Mouse (Mus musculus) heart, postnatal 36 days (tissue): ENCODE measurements at regions not wholly inside any gene's neighbourhood (a gene's known extent, or its start where the extent isn't known, plus 50 kb on each side); places are given as distances from the start of the nearest gene placed in this dataset.
A peak's percentile ranks its signal among the peaks of the same experiment; 100 is the strongest.
"Not testable (repeated sequence)": the region's sequence is repeated elsewhere in the genome, so short reads cannot be mapped to it uniquely, and the experiment has no call there.

Experiments
- DNase-seq, 2 experiments: peaks; one replicate each; pipeline ENCODE4 v3.0.0; 2021 to 2022
- intact Hi-C: fragments of 180-260 bp; cut with DNase I; formaldehyde crosslinking; loops from one replicate; pipeline ENCODE4 v1.15.1; 2025

DNA sequence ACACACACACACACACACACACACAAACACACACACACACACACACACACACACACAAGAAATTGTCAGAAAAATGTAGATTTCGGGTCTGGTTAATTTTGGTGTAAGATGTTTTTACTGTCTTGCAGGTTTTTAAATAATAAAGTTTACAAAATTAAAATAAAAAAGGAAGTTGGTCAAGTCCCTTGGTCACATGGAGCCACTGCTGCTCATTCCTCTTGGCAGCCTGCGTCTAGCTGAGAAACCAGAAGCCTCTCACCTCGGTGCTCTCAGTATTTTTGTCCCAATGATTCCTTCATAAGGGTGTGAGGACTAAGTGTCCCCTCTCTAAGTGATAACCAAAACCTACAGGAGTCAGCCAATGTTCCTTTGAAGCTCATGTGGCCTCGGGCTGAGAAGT, 76.8 kb upstream of the Smg1 start:
- intact Hi-C loops = no loop called here
- no peak for DNase-seq

DNA sequence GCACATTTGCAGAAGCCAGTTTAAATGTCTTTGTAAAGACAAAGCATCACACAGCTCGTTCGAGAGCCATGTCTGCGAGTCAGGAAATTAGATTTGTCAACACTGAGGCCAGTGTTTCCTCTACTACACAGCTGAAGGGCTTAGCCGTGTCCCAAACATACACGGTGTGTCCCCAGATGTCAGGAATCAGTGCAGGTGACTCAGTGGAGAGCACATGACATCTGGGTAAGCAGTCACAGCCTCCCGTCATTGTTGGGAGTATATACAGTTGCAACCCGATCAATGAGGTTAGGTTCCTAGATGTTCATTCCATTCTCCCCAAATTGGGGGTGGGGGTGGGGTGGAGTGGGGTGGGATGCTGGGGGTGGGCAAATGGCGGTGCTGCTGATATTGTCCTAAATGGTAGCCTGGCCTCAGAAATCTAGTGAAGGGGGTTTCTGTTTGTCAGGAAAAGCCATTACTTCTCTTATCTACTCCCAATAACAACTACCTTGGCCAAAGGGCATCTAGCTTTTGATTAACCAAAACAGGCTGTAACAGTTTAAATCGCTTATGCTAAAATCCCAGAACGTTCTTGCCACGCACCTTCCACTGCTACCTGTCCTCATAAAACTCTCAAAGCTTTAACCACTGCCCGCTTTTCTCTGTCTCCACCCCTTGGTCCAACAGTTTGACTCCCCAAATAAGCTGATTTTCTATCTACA, 75.1 kb upstream of the Smg1 start:
- DNase-seq = no peak
- intact Hi-C loops = no loop called here

DNA sequence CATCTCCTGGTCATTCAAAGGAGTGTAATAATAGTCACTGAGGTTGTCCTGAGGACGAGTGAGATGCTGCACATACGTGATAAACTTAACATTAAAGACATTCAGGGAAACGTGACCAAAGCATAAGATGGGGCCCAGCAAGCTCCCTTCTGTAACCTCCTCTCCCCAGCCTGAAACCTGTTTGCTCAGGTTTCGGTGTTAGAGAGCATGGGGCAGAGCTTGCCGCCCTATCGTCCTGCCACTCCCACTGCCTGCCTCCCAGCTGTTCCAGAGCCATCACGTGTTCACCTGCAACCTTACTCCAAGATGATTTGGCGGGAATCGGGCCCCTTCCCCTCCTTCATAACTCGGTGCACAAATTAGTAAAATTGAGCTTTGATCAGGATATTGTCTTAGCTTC, 71.4 kb upstream of the Smg1 start:
- DNase-seq, intact Hi-C loops: not testable (repeated sequence)

DNA sequence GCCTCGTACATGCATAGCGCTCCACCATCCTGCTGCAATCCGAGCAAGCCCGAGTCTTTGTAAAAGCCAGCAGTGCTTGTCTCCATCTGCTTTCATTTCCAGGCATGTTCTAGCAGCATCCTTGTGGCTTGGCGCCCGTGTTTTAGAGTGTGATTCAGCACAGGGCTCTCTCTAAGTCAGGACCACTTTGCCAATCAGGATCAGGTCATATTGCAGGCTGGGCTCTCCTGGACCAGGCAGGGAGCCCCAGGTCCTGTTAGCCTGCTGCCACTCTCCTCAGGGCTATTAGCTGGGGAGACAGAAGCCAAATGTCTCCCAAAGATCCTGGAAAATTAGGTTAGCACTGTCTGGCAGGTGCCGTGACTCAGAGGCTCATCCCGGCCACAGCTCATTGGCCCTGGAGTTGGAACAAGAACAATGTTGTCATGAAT, 70.8 kb upstream of the Smg1 start:
- DNase-seq = no peak
- intact Hi-C loops = no loop called here

DNA sequence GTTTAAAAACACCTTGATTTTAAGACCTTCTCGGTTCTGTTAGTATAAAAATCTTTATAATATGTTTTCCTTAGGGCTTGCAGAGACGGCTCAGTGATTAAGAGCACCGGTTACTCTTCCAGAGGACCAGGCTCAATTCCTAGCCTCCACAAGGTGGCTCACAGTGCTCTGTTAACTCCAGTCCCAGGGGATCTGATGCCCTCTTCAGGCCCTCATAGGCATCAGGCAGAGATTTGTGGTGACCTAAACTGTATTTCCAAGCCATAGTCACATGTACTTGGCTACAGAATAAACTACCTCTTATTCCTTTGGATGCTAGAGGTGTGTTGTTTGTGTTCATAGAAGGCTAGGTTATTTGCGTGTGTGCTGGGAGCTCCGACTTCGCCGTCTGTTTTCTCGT, 70.3 kb upstream of the Smg1 start:
- intact Hi-C loops = no loop called here
- no peak for DNase-seq

DNA sequence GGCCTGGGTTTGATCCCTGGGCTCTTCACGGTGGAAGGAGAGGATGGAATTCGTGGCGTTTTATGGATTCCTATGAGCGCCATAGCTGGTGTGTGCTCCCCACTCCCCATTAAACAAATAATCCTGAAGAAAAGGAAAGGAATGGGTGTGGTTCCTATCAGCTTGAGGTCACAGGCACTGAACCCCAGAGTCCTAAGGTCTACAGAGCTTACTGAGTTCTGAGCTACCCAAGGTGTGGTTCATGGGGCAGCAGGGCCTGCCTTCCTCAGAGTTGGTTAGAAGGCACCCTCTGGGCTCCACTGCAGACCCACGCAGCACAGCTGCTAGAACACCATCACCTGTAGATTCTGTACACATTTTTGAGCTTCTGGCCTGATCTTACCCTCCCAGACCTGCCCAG, 66.3 kb upstream of the Smg1 start:
- no peak for DNase-seq
- intact Hi-C loops = loop anchor here (5.0 kb wide), 1 partner anchor 283 kb away; no protein-coding TSS in a partner anchor

DNA sequence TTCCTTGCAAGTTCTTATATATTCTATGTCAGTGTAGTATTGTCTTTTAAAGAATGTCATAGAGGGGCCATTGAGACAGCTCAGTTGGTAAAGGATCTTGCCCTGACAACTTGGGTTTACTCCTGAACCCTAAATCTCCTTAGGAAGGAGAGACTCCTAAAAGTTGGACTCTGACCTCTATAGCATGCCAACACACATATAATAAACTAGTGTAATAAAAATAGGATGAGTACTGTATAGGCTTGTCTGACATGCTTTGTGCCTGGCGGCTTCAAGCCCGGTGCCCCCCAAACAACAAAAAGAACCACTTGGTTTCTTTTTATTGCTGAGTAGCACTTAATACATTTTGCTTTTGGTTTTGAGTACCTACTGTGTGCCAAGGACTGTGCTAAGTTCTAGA, 65.4 kb upstream of the Smg1 start:
- no peak for DNase-seq
- intact Hi-C loops = loop anchor here (5.0 kb wide), 1 partner anchor 283 kb away; no protein-coding TSS in a partner anchor

DNA sequence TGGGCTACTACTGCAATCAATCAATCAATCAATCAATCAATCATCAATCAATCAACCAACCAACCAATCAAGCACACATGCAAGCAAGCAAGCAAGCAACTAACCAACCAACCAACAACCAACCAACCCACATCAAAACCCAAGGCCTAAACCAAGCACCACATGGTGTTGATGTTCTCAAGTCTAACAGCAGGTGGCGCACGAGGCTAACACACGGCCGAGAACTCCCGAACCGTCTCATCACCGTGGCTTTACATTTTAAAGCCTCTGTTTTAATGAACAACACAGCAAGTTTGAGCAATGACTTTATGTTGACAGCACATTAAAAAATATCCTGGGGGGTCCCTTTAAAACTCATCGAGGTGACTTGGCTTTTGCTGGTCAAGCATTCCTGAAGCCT, 61.3 kb upstream of the Smg1 start:
- peak; percentile 79 to 84 for DNase-seq
- intact Hi-C loops = loop anchor here (1.0 to 5.0 kb wide), 5 partner anchors 104 to 383 kb away; partner anchors contain the start of gene Syt17

DNA sequence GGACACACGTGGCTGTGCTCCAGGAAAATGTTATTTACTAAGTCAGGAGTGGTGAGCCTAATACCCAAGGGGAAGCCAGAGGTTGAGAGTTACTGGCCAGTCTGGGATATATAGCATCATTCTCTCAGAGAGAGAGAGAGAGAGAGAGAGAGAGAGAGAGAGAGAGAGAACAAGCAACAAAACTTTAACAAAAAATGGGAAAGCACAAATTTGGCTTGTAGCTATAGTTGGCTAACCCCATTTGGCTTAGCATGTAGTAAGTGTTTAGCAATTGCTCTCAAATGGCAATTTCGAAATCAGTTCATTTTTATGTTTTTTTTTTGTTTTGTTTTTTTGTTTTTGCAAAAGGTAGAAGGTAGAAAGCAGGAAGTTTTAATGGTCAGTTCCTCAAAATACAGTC, 60.9 kb upstream of the Smg1 start:
- no peak for DNase-seq

DNA sequence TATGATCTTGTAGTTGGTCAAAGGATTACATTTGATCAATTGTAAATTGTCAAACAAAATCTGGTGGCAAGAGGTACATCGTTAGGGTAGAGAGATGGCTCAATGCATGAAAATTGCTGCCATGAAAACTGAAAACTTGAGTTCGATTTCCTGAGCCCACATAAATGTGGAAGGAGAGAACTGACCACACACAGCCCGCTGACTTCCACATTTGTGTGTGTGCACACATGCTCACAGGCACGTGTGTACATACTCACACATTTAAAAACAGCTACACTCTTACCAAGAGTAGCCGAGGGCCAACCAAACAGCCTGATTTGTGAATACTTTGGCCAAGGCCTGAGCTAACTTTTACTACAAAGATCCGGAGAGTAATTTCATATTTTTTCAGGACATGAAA, 60.5 kb upstream of the Smg1 start:
- peak in 1 of 2 experiments; percentile 13 for DNase-seq
- intact Hi-C loops = loop anchor here (1.0 kb wide), 1 partner anchor 384 kb away; no protein-coding TSS in a partner anchor

More for the DNA sequence above, 60.9 kb upstream of the Smg1 start:
- intact Hi-C loops = loop anchor here (1.0 kb wide), 1 partner anchor 384 kb away; no protein-coding TSS in a partner anchor

DNA sequence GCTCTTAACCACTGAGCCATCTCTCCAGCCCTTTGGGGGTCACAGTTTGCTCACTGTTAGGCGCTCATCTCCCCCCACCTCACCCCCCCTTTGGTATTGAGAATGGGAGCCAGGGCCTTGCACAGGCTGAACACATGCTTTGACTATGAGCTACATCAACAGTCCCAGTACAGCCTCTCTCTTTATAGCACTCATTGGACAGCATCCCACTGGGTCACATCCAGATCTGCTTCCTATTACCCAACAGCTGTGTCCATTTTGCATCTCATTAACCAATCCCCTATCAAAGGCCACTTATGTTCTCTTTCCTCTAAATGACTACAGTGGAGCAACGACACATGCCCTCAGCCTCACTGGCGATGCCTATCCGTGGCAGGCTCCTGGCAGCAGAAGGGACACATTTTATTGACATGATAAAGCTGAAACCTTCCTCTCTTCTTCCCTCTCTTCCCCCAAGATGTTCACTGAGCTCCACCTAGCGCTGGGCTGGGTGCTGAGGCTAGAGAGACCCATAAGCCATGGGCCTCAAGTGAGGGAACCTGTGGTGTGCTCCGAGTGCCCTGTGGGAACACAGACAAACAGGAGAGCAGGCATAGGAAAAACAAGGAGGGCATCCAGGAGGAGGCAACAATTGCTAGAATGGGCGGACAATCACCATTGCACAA, 57.3 kb upstream of the Smg1 start:
- DNase-seq = peak; percentile 11 to 17

DNA sequence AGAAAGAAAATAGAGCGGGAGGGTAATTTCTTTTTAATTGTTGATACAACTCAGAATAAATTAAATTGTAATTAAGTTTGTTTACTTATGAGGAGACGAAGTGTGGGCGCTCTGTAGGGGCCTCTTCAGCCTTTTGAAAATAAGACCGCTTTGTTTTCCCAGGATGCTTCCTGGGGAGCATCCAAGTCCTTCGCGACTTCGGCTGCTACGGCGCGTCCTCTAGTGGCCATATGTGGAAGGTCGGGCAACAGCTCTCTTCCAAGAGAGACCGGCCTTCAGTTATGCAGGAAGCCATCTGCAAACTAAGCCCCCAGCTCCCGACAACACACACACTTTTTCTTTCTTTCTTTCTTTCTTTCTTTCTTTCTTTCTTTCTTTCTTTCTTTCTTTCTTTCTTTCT, 54.1 kb upstream of the Smg1 start:
- DNase-seq = peak; percentile 84 to 91
- intact Hi-C loops = loop anchor here (1.0 to 5.0 kb wide), 5 partner anchors 19 to 170 kb away; partner anchors contain the start of genes Arl6ip1 and Smg1

More for the DNA sequence above, 57.3 kb upstream of the Smg1 start:
- intact Hi-C loops = no loop called here

DNA sequence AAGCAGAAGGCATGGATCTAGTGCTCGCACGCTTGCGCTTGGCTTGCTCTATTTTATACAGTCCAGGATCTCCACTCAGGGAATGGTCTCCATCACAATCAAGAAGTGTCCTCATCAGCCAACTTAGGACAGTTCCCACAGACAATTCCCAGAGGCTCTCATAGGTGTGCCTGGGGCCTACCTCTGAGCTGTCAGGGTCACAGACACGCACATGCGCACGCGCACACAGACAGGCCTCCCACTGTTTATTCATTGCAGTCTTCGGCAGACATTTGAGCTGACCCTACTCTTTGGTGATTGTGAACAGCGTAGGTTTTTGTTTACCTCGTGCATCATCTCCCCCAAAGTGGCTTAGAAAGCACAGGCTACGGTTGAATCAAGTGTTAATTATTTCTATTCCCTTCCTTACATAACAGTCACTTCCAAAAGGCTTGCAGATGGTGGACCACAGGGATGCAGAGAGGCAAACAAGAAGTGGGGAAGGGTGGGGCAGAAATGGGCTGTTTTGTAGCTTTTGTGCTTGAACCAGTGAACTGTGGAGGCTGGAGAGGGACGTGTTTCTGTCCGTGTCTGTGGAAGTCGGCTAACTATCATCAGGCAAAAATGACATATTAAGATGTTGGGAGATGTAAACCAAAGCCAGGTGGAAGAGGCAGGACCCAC, 53.5 kb upstream of the Smg1 start:
- intact Hi-C loops = loop anchor here (1.0 to 5.0 kb wide), 5 partner anchors 19 to 170 kb away; partner anchors contain the start of genes Arl6ip1 and Smg1
- DNase-seq = no peak

DNA sequence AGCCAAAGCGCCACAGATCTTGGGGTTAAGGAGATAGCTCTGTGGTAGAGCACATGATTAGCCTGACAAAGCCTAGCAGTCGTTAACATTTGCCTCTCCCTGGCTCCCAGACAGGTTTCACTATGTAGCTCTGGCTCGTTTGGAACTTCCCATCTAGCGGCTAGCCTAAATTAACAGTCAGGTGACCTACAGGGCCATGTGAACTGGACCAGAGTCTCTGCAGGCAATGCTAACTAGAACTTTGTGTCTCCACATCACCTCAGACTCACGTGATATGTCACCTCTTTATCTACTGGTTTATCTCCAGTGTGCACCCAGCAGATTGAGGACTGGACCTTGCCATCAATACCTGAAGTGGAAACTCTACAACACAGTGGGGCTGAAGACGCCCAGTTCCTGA, 52.4 kb upstream of the Smg1 start:
- intact Hi-C loops = loop anchor here (5.0 kb wide), 4 partner anchors 54 to 169 kb away; partner anchors contain the start of genes Arl6ip1 and Smg1
- no peak for DNase-seq

DNA sequence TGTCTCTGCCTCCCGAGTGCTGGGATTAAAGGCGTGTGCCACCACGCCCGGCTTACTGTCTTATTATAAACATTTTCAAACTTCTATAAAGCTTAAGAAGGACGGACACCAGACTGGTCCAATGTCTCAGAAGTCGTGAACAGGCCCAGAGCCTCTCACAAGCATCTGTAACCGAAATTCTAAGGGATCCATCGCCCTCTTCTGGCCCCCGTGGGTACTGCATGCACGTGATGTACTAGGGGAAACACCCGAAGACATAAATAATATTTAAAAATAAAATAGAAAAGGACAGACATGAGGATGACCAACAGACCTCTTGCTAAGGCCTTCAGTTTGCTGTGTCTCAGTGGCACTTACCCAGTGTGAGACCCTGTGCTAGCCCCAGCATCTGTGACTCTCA, 51.8 kb upstream of the Smg1 start:
- intact Hi-C loops = loop anchor here (5.0 kb wide), 4 partner anchors 53 to 168 kb away; partner anchors contain the start of genes Arl6ip1 and Smg1
- peak in 1 of 2 experiments; percentile 48 for DNase-seq

DNA sequence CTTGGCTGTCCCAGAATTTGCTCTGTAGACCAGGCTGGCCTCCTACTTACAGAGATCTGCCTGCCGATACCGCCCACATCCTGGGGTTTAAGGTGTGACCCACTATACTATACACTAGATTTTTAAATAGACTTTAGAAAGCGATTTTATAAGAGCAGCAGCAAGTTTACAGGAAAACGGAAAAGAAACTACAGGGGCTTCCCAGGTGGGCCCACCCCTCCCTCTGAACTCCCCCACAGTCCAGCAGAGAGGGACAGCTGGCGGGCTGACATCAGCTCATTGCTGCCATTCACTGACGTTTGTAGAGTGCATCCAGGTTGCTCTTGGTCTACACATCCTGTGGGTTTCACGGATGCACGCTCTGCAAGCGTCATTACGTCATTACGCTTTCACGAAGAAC, 51.2 kb upstream of the Smg1 start:
- DNase-seq = no peak
- intact Hi-C loops = loop anchor here (5.0 kb wide), 4 partner anchors 52 to 167 kb away; partner anchors contain the start of genes Arl6ip1 and Smg1
